Mouse (Mus musculus) cerebellum, adult 2 months (tissue): ENCODE data around the gene Plpp1. TPM values are rescaled to one million over a fixed set of nuclear protein-coding genes. Genes with fewer than 3 reads are reported as not detected.
A peak's percentile ranks its signal among the peaks of the same experiment; 100 is the strongest.

Experiments used
- DNase-seq, 2 experiments: peaks; one replicate each; pipeline ENCODE4 v3.0.0; 2021
- H3K27ac ChIP-seq: fragments of 200-500 bp; 2 replicates; pipeline ENCODE4 v1.5.1; 2012; ENCODE audit warnings: low read length, control low read depth, inconsistent platforms; ENCODE audit not compliant: insufficient read depth
- H3K27me3 ChIP-seq: fragments of 200-500 bp; 2 replicates; pipeline ENCODE4 v1.6.1; 2012; ENCODE audit warnings: inconsistent platforms, mild to moderate bottlenecking, low read length, moderate library complexity; ENCODE audit not compliant: control insufficient read depth, insufficient read depth
- H3K4me1 ChIP-seq: fragments of 200-500 bp; 2 replicates; pipeline ENCODE4 v1.6.1; 2011; ENCODE audit warnings: low read length; ENCODE audit not compliant: control insufficient read depth, insufficient read depth
- H3K4me3 ChIP-seq: fragments of 200-500 bp; replicated peaks from 2 replicates; pipeline ENCODE3; 2011; ENCODE audit warnings: mild to moderate bottlenecking, low read depth, low read length, control low read depth; ENCODE audit not compliant: insufficient read depth
- CTCF ChIP-seq: fragments of 200-500 bp; IDR thresholded peaks from 2 replicates; pipeline ENCODE4 v1.5.1; 2011; ENCODE audit warnings: low read depth, mild to moderate bottlenecking, control low read depth, low read length, moderate library complexity, borderline replicate concordance; ENCODE audit not compliant: insufficient read depth
- POLR2A ChIP-seq: fragments of 200-500 bp; IDR thresholded peaks from 2 replicates; pipeline ENCODE4 v1.6.1; 2011; ENCODE audit warnings: low read length, control low read depth, borderline replicate concordance; ENCODE audit not compliant: insufficient read depth
- WGBS: fragments of 180-500 bp; shearing (Covaris S2); methylation state at CpG from one replicate; pipeline ENCODE4 v1.1.7; 2018; 5-methylcytosine and 5-hydroxymethylcytosine counted together
- polyA plus RNA-seq: library from polyadenylated mRNA; depleted of rRNA; stranded (reverse); fragments of >200 nt; gene quantifications from 2 replicates; pipeline ENCODE4 v1.2.3, GENCODE M21; 2012

Plpp1 gene
- polyA plus RNA-seq, 1 experiment: 35.2 TPM

GRCm38 (mm10) chr13:112799721-112800241, 811 bp upstream of the Plpp1 start:
- WGBS: 78% methylated on average over 8 of the region's 8 CpGs
- Histone ChIP-seq H3K27ac (no peak overlapping the region), H3K27me3 (no peaks in the 10 kb centered on the region), H3K4me3 (no peak overlapping the region), H3K4me1 (no peaks in the 10 kb centered on the region)
- TF ChIP-seq POLR2A (no peak), CTCF (no peak)
- DNase-seq: peak in 1 of 2 experiments; percentile 9

- Histone ChIP-seq H3K4me3 (peak overlapping the region; percentile 73), H3K27ac (no peak overlapping the region), H3K27me3 (no peaks in the 10 kb centered on the region), H3K4me1 (no peaks in the 10 kb centered on the region)
- TF ChIP-seq POLR2A (no peak), CTCF (no peak)
- 1% methylated on average over 23 of the region's 23 CpGs for WGBS
- DNase-seq: peak in 1 of 2 experiments; percentile 15
Measured at GRCm38 (mm10) chr13:112801381-112802004, 901 bp downstream of the Plpp1 start.

- no peaks in the 10 kb centered on the region for H3K4me1 ChIP-seq
- H3K4me3 ChIP-seq: no peak overlapping the region
- H3K27ac ChIP-seq: no peak overlapping the region
- DNase-seq: no peak
- no peaks in the 10 kb centered on the region for H3K27me3 ChIP-seq
- 91% methylated on average over 7 of the region's 7 CpGs for WGBS
- TF ChIP-seq CTCF (no peak), POLR2A (no peak)
Measured at GRCm38 (mm10) chr13:112803106-112803505, 2.5 kb downstream of the Plpp1 start.

GRCm38 (mm10) chr13:112803661-112804060, 3.1 kb downstream of the Plpp1 start:
- Histone ChIP-seq H3K4me1 (no peaks in the 10 kb centered on the region; the same call in 1 of the 2 replicates), H3K27me3 (no peaks in the 10 kb centered on the region), H3K4me3 (no peak overlapping the region), H3K27ac (no peak overlapping the region)
- TF ChIP-seq CTCF (no peak), POLR2A (no peak)
- 95% methylated on average over 4 of the region's 4 CpGs for WGBS
- no peak for DNase-seq

- no peak overlapping the region for H3K4me3 ChIP-seq
- DNase-seq: no peak
- no peaks in the 10 kb centered on the region; the same call in 1 of the 2 replicates for H3K4me1 ChIP-seq
- TF ChIP-seq CTCF (no peak), POLR2A (no peak)
- WGBS: 99% methylated on average over 3 of the region's 3 CpGs
- H3K27me3 ChIP-seq: no peaks in the 10 kb centered on the region
- no peak overlapping the region for H3K27ac ChIP-seq
Measured at GRCm38 (mm10) chr13:112805529-112805928, 4.9 kb downstream of the Plpp1 start.

- TF ChIP-seq CTCF (no peak), POLR2A (no peak)
- 54% methylated on average over 10 of the region's 10 CpGs for WGBS
- Histone ChIP-seq H3K27ac (no peak overlapping the region), H3K4me3 (no peak overlapping the region), H3K27me3 (no peaks in the 10 kb centered on the region), H3K4me1 (no peaks in the 10 kb centered on the region; the same call in 1 of the 2 replicates)
- no peak for DNase-seq
Measured at GRCm38 (mm10) chr13:112807936-112808667, 7.5 kb downstream of the Plpp1 start.

GRCm38 (mm10) chr13:112809504-112810247, 9.1 kb downstream of the Plpp1 start:
- no peak for DNase-seq
- TF ChIP-seq POLR2A: no peak
- TF ChIP-seq CTCF: no peak
- H3K4me3 ChIP-seq: no peak overlapping the region
- H3K27me3 ChIP-seq: no peaks in the 10 kb centered on the region
- 82% methylated on average over 7 of the region's 7 CpGs for WGBS
- H3K4me1 ChIP-seq: no peaks in the 10 kb centered on the region; the same call in 1 of the 2 replicates
- H3K27ac ChIP-seq: no peak overlapping the region
